Mouse (Mus musculus): Measurements from ENCODE around the gene Best2.

The Best2 gene

DNA sequence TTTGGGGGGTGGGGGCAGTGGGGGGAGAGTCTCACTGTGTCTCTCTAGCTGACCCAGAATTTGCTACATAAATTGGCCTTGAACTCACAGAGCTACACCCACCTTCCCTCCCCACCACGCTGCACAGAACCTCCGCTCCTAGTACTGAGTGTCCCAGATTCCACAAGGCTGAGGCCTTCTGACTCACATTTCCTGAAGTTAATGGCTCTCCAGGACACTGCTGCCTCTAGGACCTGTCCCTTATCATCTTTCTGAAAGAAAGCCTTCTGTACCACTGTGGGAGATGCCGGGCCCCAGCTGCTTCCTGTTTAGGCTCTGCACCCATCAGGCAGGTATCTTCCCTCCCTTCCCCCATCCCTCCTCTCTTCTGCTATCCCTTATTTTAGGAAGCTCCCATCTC lies 47.7 kb downstream of the Best2 start:
- no peak for DNase-seq

DNA sequence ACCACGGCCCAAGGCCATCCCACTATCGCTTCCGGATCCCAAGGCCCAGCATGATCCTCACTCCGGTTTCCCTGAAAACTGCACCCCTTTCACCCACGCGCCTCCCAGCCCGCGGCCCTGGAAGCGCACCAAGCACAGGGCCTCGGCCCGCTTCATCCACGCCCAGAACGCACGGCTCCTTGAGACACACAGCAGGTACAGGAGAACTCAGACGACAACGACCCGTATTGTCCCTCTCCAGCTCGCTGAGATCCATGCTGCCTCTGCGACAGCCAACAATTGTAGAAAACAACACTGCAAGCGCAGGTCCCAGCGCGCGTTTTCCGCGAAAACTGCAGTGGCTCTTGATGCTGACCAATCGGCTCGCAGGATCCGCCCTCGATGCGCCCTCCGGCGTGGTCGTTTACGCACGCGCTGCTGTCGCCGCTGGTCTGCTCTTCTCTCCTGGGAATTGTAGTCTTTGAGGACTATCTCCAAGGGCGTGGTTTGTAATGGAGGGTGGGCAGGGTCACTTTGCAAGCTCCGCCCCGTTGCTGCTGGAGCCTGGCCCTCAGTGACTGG lies 48.5 kb downstream of the Best2 start:
- peak; percentile 92 to 93 for DNase-seq

GRCm38 (mm10) chr8:84963952-84964351 lies 50.4 kb downstream of the Best2 start:
- no peak for DNase-seq

- DNase-seq: no peak
Measured at GRCm38 (mm10) chr8:84959811-84960210, 54.5 kb downstream of the Best2 start.
